Mouse (Mus musculus) liver, postnatal 0 days (tissue): ENCODE results near the gene Rraga.

Experiments used
- CTCF ChIP-seq: sonication (generic); IDR thresholded peaks from 2 replicates; pipeline ENCODE4 v1.5.1; 2016; ENCODE audit warnings: antibody characterized with exemption, low read depth
- EP300 ChIP-seq: IDR thresholded peaks from 2 replicates; pipeline ENCODE4 v1.6.1; 2016; ENCODE audit warnings: antibody characterized with exemption, low read depth, mild to moderate bottlenecking

- TF ChIP-seq CTCF (no peak), EP300 (no peak)
Observed at GRCm38 (mm10) chr4:86534091-86534481, 41.4 kb upstream of the Rraga start.
